Mouse (Mus musculus) intestine, postnatal 0 days (tissue): ENCODE measurements around the gene Rps11. TPM values are rescaled to one million over a fixed set of nuclear protein-coding genes. Genes with fewer than 3 reads are reported as not detected.

Experiments used
- ATAC-seq: fragments of 200-750 bp; cut with Nextera tagmentation; 2 replicates; pipeline ENCODE4 v1.8.0; 2017; ENCODE audit warnings: mild to moderate bottlenecking, moderate TSS enrichment, moderate library complexity
- H3K27ac ChIP-seq: fragments of 300-500 bp; sonication (generic); 2 replicates; pipeline ENCODE4 v1.5.1; 2014; ENCODE audit warnings: mild to moderate bottlenecking, low read depth, low read length, moderate library complexity
- H3K27me3 ChIP-seq: fragments of 300-500 bp; sonication (generic); replicated peaks from 2 replicates; pipeline ENCODE4 v1.6.1; 2014; ENCODE audit warnings: low read length, mixed read lengths; ENCODE audit not compliant: control insufficient read depth, insufficient read depth
- H3K36me3 ChIP-seq: fragments of 300-500 bp; sonication (generic); 2 replicates; pipeline ENCODE4 v1.6.1; 2014; ENCODE audit warnings: mild to moderate bottlenecking, moderate library complexity; ENCODE audit not compliant: control insufficient read depth, insufficient read depth
- H3K4me1 ChIP-seq: fragments of 300-500 bp; sonication (generic); replicated peaks from 2 replicates; pipeline ENCODE4 v1.6.1; 2014; ENCODE audit warnings: antibody characterized with exemption, low read length, mixed read lengths; ENCODE audit not compliant: control insufficient read depth, insufficient read depth
- H3K4me2 ChIP-seq: fragments of 300-500 bp; sonication (generic); replicated peaks from 2 replicates; pipeline ENCODE4 v1.6.1; 2014; ENCODE audit warnings: low read depth, mild to moderate bottlenecking, moderate library complexity
- H3K4me3 ChIP-seq: fragments of 300-500 bp; sonication (generic); 2 replicates; pipeline ENCODE4 v1.5.1; 2014; ENCODE audit warnings: low read depth, low read length
- H3K9ac ChIP-seq: fragments of 300-500 bp; sonication (generic); 2 replicates; pipeline ENCODE4 v1.6.1; 2014; ENCODE audit warnings: mild to moderate bottlenecking, low read depth, low read length
- H3K9me3 ChIP-seq: fragments of 300-500 bp; sonication (generic); 2 replicates; pipeline ENCODE4 v1.6.1; 2016; ENCODE audit warnings: mixed run types; ENCODE audit not compliant: control insufficient read depth
- CTCF ChIP-seq: sonication (generic); IDR thresholded peaks from 2 replicates; pipeline ENCODE4 v1.5.1; 2016; ENCODE audit warnings: low read depth, mild to moderate bottlenecking, control low read depth, antibody characterized with exemption, moderate library complexity
- WGBS: fragments of 180-500 bp; shearing (Covaris S2); extraction: QIAGEN DNeasy Blood & Tissue Kit; methylation state at CpG from one replicate; pipeline ENCODE4 v1.1.7; 2014; 5-methylcytosine and 5-hydroxymethylcytosine counted together
- polyA plus RNA-seq: library from polyadenylated mRNA; unstranded; fragments of >200 nt; fragmentation: Nextera tagmentation; extraction: Ambion mirVana; gene quantifications from 2 replicates; pipeline ENCODE4 v1.2.1, GENCODE M21; 2015

Rps11 gene
- polyA plus RNA-seq, 1 experiment from 2014 or later = 1,755 TPM

GRCm38 (mm10) chr7:45125144-45125600, 933 bp upstream of the Rps11 start:
- Histone ChIP-seq H3K9ac (no peak overlapping the region), H3K4me2 (peak overlapping the region; percentile 54), H3K4me3 (no peak overlapping the region), H3K27ac (peak overlapping the region; percentile 66), H3K27me3 (no peaks in the 10 kb centered on the region), H3K9me3 (no peaks in the 10 kb centered on the region), H3K36me3 (peaks cover 51% of the 10 kb centered on the region), H3K4me1 (peaks cover 5% of the 10 kb centered on the region; the same call in 1 of the 2 replicates)
- TF ChIP-seq CTCF = peak; percentile 56
- no peak for ATAC-seq
- 20% methylated on average over 7 of the region's 7 CpGs for WGBS

- Histone ChIP-seq H3K27ac (peak overlapping the region; percentile 86; the same call in 1 of the 2 replicates), H3K4me1 (peaks cover 5% of the 10 kb centered on the region; the same call in 1 of the 2 replicates), H3K4me3 (peak overlapping the region; percentile 68), H3K36me3 (peaks cover 67% of the 10 kb centered on the region), H3K27me3 (no peaks in the 10 kb centered on the region), H3K9ac (peak overlapping the region; percentile 88), H3K9me3 (no peaks in the 10 kb centered on the region), H3K4me2 (peak overlapping the region; percentile 78)
- no peak for ATAC-seq
- WGBS = 9% methylated on average over 12 of the region's 12 CpGs
- no peak for TF ChIP-seq CTCF
Measured at GRCm38 (mm10) chr7:45123186-45123570, 1.1 kb downstream of the Rps11 start.

GRCm38 (mm10) chr7:45122561-45123185, 1.6 kb downstream of the Rps11 start:
- WGBS = 69% methylated on average over 15 of the region's 15 CpGs
- H3K27ac ChIP-seq = peak overlapping the region; percentile 86; the same call in 1 of the 2 replicates
- H3K27me3 ChIP-seq = no peaks in the 10 kb centered on the region
- no peaks in the 10 kb centered on the region for H3K9me3 ChIP-seq
- no peak for ATAC-seq
- peaks cover 5% of the 10 kb centered on the region; the same call in 1 of the 2 replicates for H3K4me1 ChIP-seq
- H3K4me3 ChIP-seq = peak overlapping the region; percentile 68
- peak overlapping the region; percentile 88 for H3K9ac ChIP-seq
- no peak for TF ChIP-seq CTCF
- peaks cover 67% of the 10 kb centered on the region for H3K36me3 ChIP-seq
- peak overlapping the region; percentile 78 for H3K4me2 ChIP-seq

GRCm38 (mm10) chr7:45121966-45122365, 2.3 kb downstream of the Rps11 start:
- no peak for TF ChIP-seq CTCF
- peak overlapping the region; percentile 37 for H3K4me2 ChIP-seq
- no peaks in the 10 kb centered on the region for H3K27me3 ChIP-seq
- no peak overlapping the region for H3K4me3 ChIP-seq
- H3K9me3 ChIP-seq = no peaks in the 10 kb centered on the region
- H3K9ac ChIP-seq = 0 out of 2 replicates have a peak overlapping the region, but pooled peaks have one; percentile 31
- H3K27ac ChIP-seq = no peak overlapping the region
- peaks cover 63% of the 10 kb centered on the region for H3K36me3 ChIP-seq
- H3K4me1 ChIP-seq = peaks cover 5% of the 10 kb centered on the region; the same call in 1 of the 2 replicates
- ATAC-seq = no peak

GRCm38 (mm10) chr7:45121404-45121803, 2.8 kb downstream of the Rps11 start:
- WGBS = 29% methylated on average over 8 of the region's 8 CpGs
- Histone ChIP-seq H3K27me3 (no peaks in the 10 kb centered on the region), H3K9ac (no peak overlapping the region), H3K4me2 (peak overlapping the region; percentile 37; the same call in 1 of the 2 replicates), H3K9me3 (no peaks in the 10 kb centered on the region), H3K36me3 (peaks cover 58% of the 10 kb centered on the region), H3K27ac (peak overlapping the region; percentile 50), H3K4me3 (no peak overlapping the region), H3K4me1 (peaks cover 5% of the 10 kb centered on the region; the same call in 1 of the 2 replicates)
- no peak for TF ChIP-seq CTCF
- ATAC-seq = no peak

- Histone ChIP-seq H3K4me1 (peaks cover 3% of the 10 kb centered on the region; the same call in 1 of the 2 replicates), H3K4me3 (no peak overlapping the region), H3K9me3 (no peaks in the 10 kb centered on the region), H3K27ac (peak overlapping the region; percentile 21), H3K36me3 (peaks cover 44% of the 10 kb centered on the region), H3K9ac (0 out of 2 replicates have a peak overlapping the region, but pooled peaks have one; percentile 4), H3K27me3 (no peaks in the 10 kb centered on the region), H3K4me2 (no peak overlapping the region)
- TF ChIP-seq CTCF = no peak
- no peak for ATAC-seq
- WGBS = 57% methylated on average over 5 of the region's 5 CpGs
Measured at GRCm38 (mm10) chr7:45119780-45120709, 4.2 kb downstream of the Rps11 start.
